Mouse (Mus musculus): Measurements from ENCODE around the gene Eif4a3.
"Not testable (repeated sequence)": the region's sequence is repeated elsewhere in the genome, so short reads cannot be mapped to it uniquely, and the experiment has no call there.

Eif4a3 gene

GRCm38 (mm10) chr11:119298917-119299316 lies 972 bp downstream of the Eif4a3 start:
- CTCF ChIA-PET = interaction anchor here (1.9 kb wide), 1 partner anchor 30 kb away, joined by 6 read pairs; no protein-coding TSS in a partner anchor

GRCm38 (mm10) chr11:119297996-119298395 lies 1.9 kb downstream of the Eif4a3 start:
- CTCF ChIA-PET = interaction anchor here (0.9 kb wide), 1 partner anchor 53 kb away, joined by 3 read pairs; no protein-coding TSS in a partner anchor

GRCm38 (mm10) chr11:119292861-119293260 lies 7.0 kb downstream of the Eif4a3 start:
- CTCF ChIA-PET = interaction anchor here (0.7 kb wide), 2 partner anchors 16 to 187 kb away, joined by 4 to 11 read pairs; no protein-coding TSS in a partner anchor

GRCm38 (mm10) chr11:119287207-119287992 lies 12.5 kb downstream of the Eif4a3 start:
- CTCF ChIA-PET = no interaction called here

GRCm38 (mm10) chr11:119285791-119286527 lies 13.9 kb downstream of the Eif4a3 start:
- CTCF ChIA-PET = no interaction called here

GRCm38 (mm10) chr11:119281030-119281429 lies 18.9 kb downstream of the Eif4a3 start:
- CTCF ChIA-PET = interaction anchor here (0.6 kb wide), 1 partner anchor 82 kb away, joined by 3 read pairs; no protein-coding TSS in a partner anchor

GRCm38 (mm10) chr11:119273186-119273930 lies 26.5 kb downstream of the Eif4a3 start:
- CTCF ChIA-PET = no interaction called here

- CTCF ChIA-PET = not testable (repeated sequence)
Measured at GRCm38 (mm10) chr11:119272492-119272891, 27.4 kb downstream of the Eif4a3 start.

GRCm38 (mm10) chr11:119268557-119269195 lies 31.2 kb downstream of the Eif4a3 start:
- CTCF ChIA-PET = interaction anchor here (1.5 kb wide), 1 partner anchor 31 kb away, joined by 6 read pairs; the partner anchor contains the start of gene Eif4a3

GRCm38 (mm10) chr11:119267768-119268556 lies 31.9 kb downstream of the Eif4a3 start, which contains the start of gene Gaa:
Gene Gaa (plus strand): TSS chr11:119267887.
- CTCF ChIA-PET = interaction anchor here (0.6 to 1.5 kb wide), 2 partner anchors 32 to 1245 kb away, joined by 4 to 6 read pairs; partner anchors contain the start of gene Eif4a3

GRCm38 (mm10) chr11:119267241-119267674 lies 32.6 kb downstream of the Eif4a3 start:
- CTCF ChIA-PET = interaction anchor here (0.6 to 0.7 kb wide), 2 partner anchors 206 to 1246 kb away, joined by 4 to 17 read pairs; no protein-coding TSS in a partner anchor

- CTCF ChIA-PET = interaction anchor here (0.7 kb wide), 1 partner anchor 232 kb away, joined by 4 read pairs; no protein-coding TSS in a partner anchor
Measured at GRCm38 (mm10) chr11:119265811-119266210, 34.1 kb downstream of the Eif4a3 start.

GRCm38 (mm10) chr11:119264413-119264812 lies 35.5 kb downstream of the Eif4a3 start:
- CTCF ChIA-PET = no interaction called here

GRCm38 (mm10) chr11:119259977-119260376 lies 39.9 kb downstream of the Eif4a3 start:
- CTCF ChIA-PET = no interaction called here

GRCm38 (mm10) chr11:119258572-119259322 lies 41.1 kb downstream of the Eif4a3 start:
- CTCF ChIA-PET = no interaction called here

- CTCF ChIA-PET = no interaction called here
Measured at GRCm38 (mm10) chr11:119258216-119258571, 41.7 kb downstream of the Eif4a3 start.

GRCm38 (mm10) chr11:119256557-119256956 lies 43.3 kb downstream of the Eif4a3 start:
- CTCF ChIA-PET = not testable (repeated sequence)

GRCm38 (mm10) chr11:119252854-119253541 lies 46.9 kb downstream of the Eif4a3 start:
- CTCF ChIA-PET = interaction anchor here (0.6 kb wide), 2 partner anchors 121 to 1771 kb away, joined by 5 read pairs; no protein-coding TSS in a partner anchor

- CTCF ChIA-PET = no interaction called here
Measured at GRCm38 (mm10) chr11:119250998-119251397, 48.9 kb downstream of the Eif4a3 start.
